Comparison of ENCODE assay signal across 30 mouse cellular contexts in the genomic region with DNA sequence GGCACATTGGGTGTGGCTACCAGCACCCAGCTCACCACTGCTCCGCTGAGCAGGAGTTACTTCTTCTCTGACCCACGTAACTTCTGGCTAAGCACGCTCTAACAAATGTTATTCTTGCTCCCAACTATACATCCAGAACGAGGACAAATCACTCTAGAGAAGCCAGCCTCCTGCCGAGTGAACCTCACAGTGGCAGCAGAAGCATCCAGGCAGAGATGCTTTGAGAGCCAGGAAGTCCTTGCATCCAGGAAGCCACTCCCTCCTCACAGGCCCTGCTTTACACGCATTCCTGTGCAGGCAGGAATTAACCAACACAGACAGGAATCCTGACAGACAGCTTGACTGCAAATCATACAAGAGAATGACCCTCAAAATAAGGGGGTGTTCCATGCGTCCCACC.
DNase-seq lines count a peak whose midpoint lies in the region; ATAC-seq and TF ChIP-seq lines count a peak whose summit lies in the region.
"Had no signal": no experiment of that assay in that cellular context is flagged by ENCODE, and none has a peak within 500 bp of the region (broad histone marks: within the 10 kb centered on the region; RNA-seq: fewer than 3 reads in every experiment).

No protein-coding gene starts in this region.

- H3K9me3 ChIP-seq in lung, embryonic 14.5 days (ENCODE audit: low read depth, low read length) = no peaks in the 10 kb centered on the region
- no peaks in the 10 kb centered on the region for H3K9me3 ChIP-seq in forebrain, embryonic 14.5 days (replicated peaks; ENCODE audit: control insufficient read depth, low read length)
- no peaks in the 10 kb centered on the region for H3K9me3 ChIP-seq in forebrain, embryonic 15.5 days
- H3K9me3 ChIP-seq: embryonic facial prominence, embryonic 12.5 days; forebrain, embryonic 12.5 days; hindbrain, embryonic 13.5 days; liver, embryonic 15.5 days; lung, embryonic 15.5 days; neural tube, embryonic 13.5 days had no signal

- WGBS in lung, embryonic 14.5 days = 43% methylated on average over 7 of the region's 7 CpGs
- 54% methylated on average over 7 of the region's 7 CpGs for WGBS in forebrain, embryonic 14.5 days
- WGBS in forebrain, embryonic 15.5 days = 44% methylated on average over 7 of the region's 7 CpGs

- no peak overlapping the region for H3K9ac ChIP-seq in lung, embryonic 14.5 days
- H3K9ac ChIP-seq in forebrain, embryonic 14.5 days (ENCODE audit: low read length) = no peak overlapping the region
- no peak overlapping the region for H3K9ac ChIP-seq in forebrain, embryonic 15.5 days (replicated peaks)
- H3K9ac ChIP-seq: embryonic facial prominence, embryonic 12.5 days; forebrain, embryonic 12.5 days; heart, embryonic 12.5 days; hindbrain, embryonic 13.5 days; liver, embryonic 15.5 days; lung, embryonic 15.5 days; neural tube, embryonic 13.5 days had no signal

- H3K27ac ChIP-seq in lung, embryonic 14.5 days (ENCODE audit: low read depth) = no peak overlapping the region
- H3K27ac ChIP-seq in forebrain, embryonic 14.5 days (ENCODE audit: low read depth, low read length) = no peak overlapping the region
- no peak overlapping the region for H3K27ac ChIP-seq in forebrain, embryonic 15.5 days (replicated peaks)
- H3K27ac ChIP-seq: embryonic facial prominence, embryonic 12.5 days; forebrain, embryonic 12.5 days; hindbrain, embryonic 13.5 days; liver, embryonic 15.5 days; lung, embryonic 15.5 days; neural tube, embryonic 13.5 days had no signal

- ATAC-seq in lung, embryonic 14.5 days (ENCODE audit: insufficient read depth) = no peak
- ATAC-seq in forebrain, embryonic 14.5 days = no peak
- ATAC-seq in forebrain, embryonic 15.5 days (replicated peaks) = no peak
- ATAC-seq: intestine, embryonic 16.5 days; midbrain, embryonic 16.5 days had no signal

- TF ChIP-seq CTCF in lung, embryonic 14.5 days (IDR thresholded peaks at IDR 0.05; ENCODE audit: low read depth) = no peak

- no peak overlapping the region for H3K4me3 ChIP-seq in lung, embryonic 14.5 days (ENCODE audit: low read depth, low read length)
- no peak overlapping the region for H3K4me3 ChIP-seq in forebrain, embryonic 14.5 days (ENCODE audit: low read depth, low read length)
- no peak overlapping the region for H3K4me3 ChIP-seq in forebrain, embryonic 15.5 days
- H3K4me3 ChIP-seq: embryonic facial prominence, embryonic 12.5 days; erythroblast, embryonic 14.5 days; forebrain, embryonic 12.5 days; heart, embryonic 12.5 days; hindbrain, embryonic 13.5 days; liver, embryonic 15.5 days; lung, embryonic 15.5 days; neural tube, embryonic 13.5 days had no signal

- DNase-seq in embryo, embryonic 10.5 days (ENCODE audit: low spot score) = peak; percentile 27
- no peak for DNase-seq in embryo, embryonic 11 days
- DNase-seq in lung, embryonic 14.5 days = peak; percentile 6
- no peak for DNase-seq in lung, postnatal 25 days (ENCODE audit: low spot score)
- peak; percentile 68 for DNase-seq in ZHBTc4 (ENCODE audit: low read depth, low spot score)
- no peak for DNase-seq in forebrain, embryonic 14.5 days (ENCODE audit: low spot score)
- DNase-seq: adrenal gland, postnatal 14 days; cerebellum, adult 11-12 months; cerebellum, adult 9-11 months; gastrocnemius, postnatal 14 days; heart, postnatal 4 days; kidney, postnatal 36 days; left cerebral cortex, postnatal 4 days; liver; lung, postnatal 36 days; right cerebral cortex, postnatal 4 days; thymus, adult 2 months; thymus, postnatal 4 days had no signal

- H3K4me2 ChIP-seq in lung, embryonic 14.5 days = no peak overlapping the region
- no peak overlapping the region for H3K4me2 ChIP-seq in forebrain, embryonic 14.5 days (ENCODE audit: low read length)
- H3K4me2 ChIP-seq in forebrain, embryonic 15.5 days (replicated peaks) = no peak overlapping the region
- H3K4me2 ChIP-seq: embryonic facial prominence, embryonic 12.5 days; forebrain, embryonic 12.5 days; heart, embryonic 12.5 days; hindbrain, embryonic 13.5 days; liver, embryonic 15.5 days; lung, embryonic 15.5 days; midbrain, embryonic 11.5 days; neural tube, embryonic 13.5 days had no signal

- H3K4me1 ChIP-seq in lung, embryonic 14.5 days (ENCODE audit: insufficient read depth) = no peaks in the 10 kb centered on the region
- H3K4me1 ChIP-seq in forebrain, embryonic 14.5 days (ENCODE audit: control insufficient read depth, insufficient read depth, low read length) = no peaks in the 10 kb centered on the region
- no peaks in the 10 kb centered on the region for H3K4me1 ChIP-seq in forebrain, embryonic 15.5 days
- H3K4me1 ChIP-seq: liver, embryonic 15.5 days; lung, embryonic 15.5 days had no signal

- H3K36me3 ChIP-seq in lung, embryonic 14.5 days (ENCODE audit: insufficient read depth) = no peaks in the 10 kb centered on the region
- no peaks in the 10 kb centered on the region for H3K36me3 ChIP-seq in forebrain, embryonic 14.5 days (ENCODE audit: control insufficient read depth, insufficient read depth, low read length)
- H3K36me3 ChIP-seq in forebrain, embryonic 15.5 days = no peaks in the 10 kb centered on the region
- H3K36me3 ChIP-seq: embryonic facial prominence, embryonic 12.5 days; forebrain, embryonic 12.5 days; heart, embryonic 12.5 days; hindbrain, embryonic 13.5 days; liver, embryonic 15.5 days; lung, embryonic 15.5 days; neural tube, embryonic 13.5 days had no signal

- H3K27me3 ChIP-seq in lung, embryonic 14.5 days (ENCODE audit: insufficient read depth, low read length) = no peaks in the 10 kb centered on the region
- H3K27me3 ChIP-seq in forebrain, embryonic 14.5 days (replicated peaks; ENCODE audit: control insufficient read depth, insufficient read depth, low read length) = no peaks in the 10 kb centered on the region
- no peaks in the 10 kb centered on the region for H3K27me3 ChIP-seq in forebrain, embryonic 15.5 days
- H3K27me3 ChIP-seq: embryonic facial prominence, embryonic 12.5 days; hindbrain, embryonic 13.5 days; liver, embryonic 15.5 days; lung, embryonic 15.5 days; neural tube, embryonic 13.5 days had no signal

Comparison
In these comparisons a context has a peak if more than half of its experiments do, and no peak if none do; other contexts are left out.
1. DNase-seq: peak in embryo, embryonic 10.5 days (single experiment), lung, embryonic 14.5 days (single experiment) and ZHBTc4 (single experiment); none in embryo, embryonic 11 days (single experiment), lung, postnatal 25 days (single experiment) and forebrain, embryonic 14.5 days (single experiment).